Mouse (Mus musculus) heart, embryonic 11.5 days (tissue): Measurements from ENCODE around the gene Vmn2r80. TPM values are rescaled to one million over a fixed set of nuclear protein-coding genes. Genes with fewer than 3 reads are reported as not detected.
"Not testable (repeated sequence)": the region's sequence is repeated elsewhere in the genome, so short reads cannot be mapped to it uniquely, and the experiment has no call there.

Experiments
- ATAC-seq: fragments of 200-750 bp; cut with Nextera tagmentation; replicated peaks from 2 replicates; pipeline ENCODE4 v1.8.0; 2017; ENCODE audit warnings: moderate library complexity; ENCODE audit not compliant: insufficient number of reproducible peaks, low FRiP score, low TSS enrichment
- H3K27ac ChIP-seq: fragments of 300-500 bp; sonication (generic); 2 replicates; pipeline ENCODE4 v1.5.1; 2014; ENCODE audit warnings: mild to moderate bottlenecking, low read depth, low read length
- H3K27me3 ChIP-seq: fragments of 300-500 bp; sonication (generic); 2 replicates; pipeline ENCODE4 v1.6.1; 2014; ENCODE audit warnings: mild to moderate bottlenecking, low read length, mixed read lengths; ENCODE audit not compliant: control insufficient read depth, insufficient read depth
- H3K36me3 ChIP-seq: fragments of 300-500 bp; sonication (generic); 2 replicates; pipeline ENCODE4 v1.6.1; 2014; ENCODE audit warnings: mild to moderate bottlenecking, low read length, moderate library complexity, mixed read lengths; ENCODE audit not compliant: control insufficient read depth, insufficient read depth
- H3K4me1 ChIP-seq: fragments of 300-500 bp; sonication (generic); 2 replicates; pipeline ENCODE4 v1.6.1; 2014; ENCODE audit warnings: low read length; ENCODE audit not compliant: control insufficient read depth, insufficient read depth
- H3K4me2 ChIP-seq: fragments of 300-500 bp; sonication (generic); 2 replicates; pipeline ENCODE4 v1.6.1; 2014; ENCODE audit warnings: mild to moderate bottlenecking, moderate library complexity
- H3K4me3 ChIP-seq: fragments of 300-500 bp; sonication (generic); 2 replicates; pipeline ENCODE4 v1.5.1; 2014; ENCODE audit warnings: low read depth, low read length
- H3K9ac ChIP-seq: fragments of 300-500 bp; sonication (generic); 2 replicates; pipeline ENCODE4 v1.6.1; 2014; ENCODE audit warnings: mild to moderate bottlenecking, low read depth, low read length, moderate library complexity
- H3K9me3 ChIP-seq: fragments of 300-500 bp; sonication (generic); replicated peaks from 2 replicates; pipeline ENCODE4 v1.6.1; 2016; ENCODE audit warnings: low read length; ENCODE audit not compliant: control insufficient read depth
- WGBS: fragments of 180-500 bp; shearing (Covaris S2); extraction: QIAGEN DNeasy Blood & Tissue Kit; methylation state at CpG from one replicate; pipeline ENCODE4 v1.1.7; 2014; ENCODE audit not compliant: insufficient replicate concordance; 5-methylcytosine and 5-hydroxymethylcytosine counted together
- polyA plus RNA-seq: library from polyadenylated mRNA; unstranded; fragments of >200 nt; fragmentation: Nextera tagmentation; extraction: Ambion mirVana; gene quantifications from 2 replicates; pipeline ENCODE4 v1.2.1, GENCODE M21; 2014

The Vmn2r80 gene
- polyA plus RNA-seq, result not detected in 2 replicates

DNA sequence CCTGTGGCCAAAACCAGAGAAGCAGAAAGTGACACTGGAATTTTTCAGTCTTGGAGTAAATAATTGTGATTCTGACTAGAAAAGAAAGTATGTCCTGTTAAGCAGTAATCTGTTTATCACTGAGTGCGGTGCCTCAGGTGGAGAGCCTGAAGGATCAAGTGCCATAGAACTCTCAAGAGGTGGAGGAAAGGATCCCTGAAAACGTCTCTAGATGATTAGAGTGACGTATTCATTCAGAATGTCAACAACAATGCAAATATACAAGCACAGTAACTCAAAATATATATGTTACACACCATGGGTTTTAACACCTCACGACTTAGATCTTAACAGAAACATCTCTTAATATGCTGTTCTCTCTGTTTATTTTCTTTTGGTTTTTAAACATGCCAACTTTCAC, at the start of gene Vmn2r80:
Gene Vmn2r80, plus strand, starts transcription at position 301 of the 400 bp plus-strand sequence.
- WGBS, result 69% methylated on average over 4 of the region's 4 CpGs
- H3K4me3 ChIP-seq, ATAC-seq, H3K9me3 ChIP-seq, H3K27ac ChIP-seq, H3K36me3 ChIP-seq, H3K4me2 ChIP-seq, H3K9ac ChIP-seq, H3K27me3 ChIP-seq, H3K4me1 ChIP-seq: not testable (repeated sequence)

DNA sequence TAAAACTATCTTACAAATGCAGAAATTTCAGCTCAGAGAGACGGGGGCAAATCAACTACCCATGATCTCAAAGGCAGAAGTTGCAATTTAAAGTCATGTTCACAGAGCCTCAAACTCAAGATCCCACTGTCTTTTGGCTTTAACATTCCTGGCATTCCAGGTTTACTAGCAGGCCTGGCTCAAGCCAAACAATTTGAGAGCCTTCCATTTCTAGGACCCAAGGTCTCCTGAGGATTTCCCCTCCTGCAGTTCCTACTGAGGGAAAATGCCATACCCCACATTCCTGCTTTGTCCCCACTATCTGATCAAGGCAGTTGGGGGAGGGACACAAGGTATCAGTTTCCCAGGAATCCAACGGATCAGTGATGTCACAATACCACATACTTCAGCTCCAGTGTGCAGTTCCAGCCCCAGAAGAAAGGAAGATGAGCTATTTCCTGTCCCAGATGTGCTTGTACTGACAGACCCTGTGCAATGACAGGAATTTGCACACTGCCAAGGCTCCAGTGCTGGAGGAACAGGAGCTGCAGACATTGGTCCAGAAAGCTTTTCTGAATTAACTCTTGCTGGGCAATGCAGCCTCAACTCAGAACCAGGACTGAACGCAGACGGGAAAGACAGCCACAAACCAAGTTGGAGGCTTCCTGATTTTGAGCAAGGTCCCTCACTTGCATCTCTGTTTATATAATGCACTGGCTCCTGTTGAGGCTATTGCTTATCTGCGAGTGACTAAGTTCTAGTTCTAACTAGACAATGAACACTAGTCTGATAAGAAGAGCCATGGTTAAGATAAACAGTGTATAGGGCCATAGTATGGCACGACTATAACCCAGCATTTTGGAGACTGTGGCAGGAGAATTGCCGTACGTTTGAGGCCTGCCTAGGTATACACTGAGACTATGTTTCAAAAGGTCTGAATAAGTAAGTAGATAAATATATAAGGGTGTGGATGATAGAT, 42.0 kb upstream of the Vmn2r80 start:
- peaks cover 13% of the 10 kb centered on the region for H3K4me1 ChIP-seq
- H3K36me3 ChIP-seq, result no peaks in the 10 kb centered on the region
- H3K9me3 ChIP-seq, result no peaks in the 10 kb centered on the region
- peak overlapping the region; percentile 29; the same call in 1 of the 2 replicates for H3K27ac ChIP-seq
- peak overlapping the region; percentile 6; the same call in 1 of the 2 replicates for H3K4me2 ChIP-seq
- ATAC-seq, result peak; percentile 68; the same call in 1 of the 2 replicates
- WGBS, result 35% methylated on average over 8 of the region's 8 CpGs
- no peak overlapping the region for H3K9ac ChIP-seq
- H3K4me3 ChIP-seq, result no peak overlapping the region
- no peaks in the 10 kb centered on the region for H3K27me3 ChIP-seq

DNA sequence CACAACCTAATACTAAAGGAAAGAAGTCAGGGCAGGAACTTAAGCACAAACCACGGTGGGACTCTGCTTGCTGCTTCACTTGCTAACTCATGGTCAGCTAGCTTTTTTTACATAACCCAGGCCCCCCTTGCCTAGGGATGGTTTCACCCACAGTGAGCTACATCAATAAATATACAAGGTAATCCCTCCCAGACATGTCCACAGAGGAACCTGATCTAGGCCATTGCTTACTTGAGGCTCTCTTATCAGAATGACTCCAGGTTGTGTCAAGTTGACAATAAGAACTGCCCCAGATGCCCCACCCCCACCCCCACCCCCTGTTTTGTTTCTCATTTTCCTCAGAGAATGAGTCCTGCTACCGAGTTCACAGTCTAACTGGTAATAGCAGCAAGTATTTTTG, 41.0 kb upstream of the Vmn2r80 start:
- Histone ChIP-seq H3K4me2 (no peak overlapping the region), H3K36me3 (no peaks in the 10 kb centered on the region), H3K4me3 (no peak overlapping the region), H3K9ac (no peak overlapping the region), H3K27me3 (no peaks in the 10 kb centered on the region), H3K9me3 (no peaks in the 10 kb centered on the region), H3K27ac (no peak overlapping the region), H3K4me1 (peaks cover 9% of the 10 kb centered on the region)
- WGBS, result 43% methylated on average over 2 of the region's 2 CpGs
- no peak for ATAC-seq

DNA sequence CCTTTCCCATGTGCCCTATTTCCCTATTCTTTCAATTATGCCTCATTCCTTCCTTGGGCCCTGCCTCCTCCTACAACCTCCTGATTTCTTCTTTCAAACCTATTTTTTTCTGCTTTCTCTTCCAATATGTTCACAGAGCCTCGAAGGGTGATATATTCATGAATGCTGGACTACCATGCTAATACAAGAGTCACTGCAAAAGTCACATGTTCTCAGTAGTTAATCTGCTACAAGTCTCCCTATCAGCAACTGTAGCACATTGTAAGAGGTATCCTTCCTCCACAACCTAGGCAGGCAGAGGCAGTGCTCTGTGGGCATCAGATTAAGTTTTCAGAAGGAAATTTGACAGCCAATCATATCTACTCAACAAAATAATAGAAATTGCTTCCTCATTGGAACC, 39.4 kb upstream of the Vmn2r80 start:
- Histone ChIP-seq H3K9me3 (no peaks in the 10 kb centered on the region), H3K27ac (no peak overlapping the region), H3K4me3 (no peak overlapping the region), H3K27me3 (no peaks in the 10 kb centered on the region), H3K4me1 (peaks cover 9% of the 10 kb centered on the region), H3K9ac (no peak overlapping the region), H3K4me2 (no peak overlapping the region), H3K36me3 (no peaks in the 10 kb centered on the region)
- ATAC-seq, result no peak
- WGBS, result 59% methylated on average over 1 of the region's 1 CpGs

DNA sequence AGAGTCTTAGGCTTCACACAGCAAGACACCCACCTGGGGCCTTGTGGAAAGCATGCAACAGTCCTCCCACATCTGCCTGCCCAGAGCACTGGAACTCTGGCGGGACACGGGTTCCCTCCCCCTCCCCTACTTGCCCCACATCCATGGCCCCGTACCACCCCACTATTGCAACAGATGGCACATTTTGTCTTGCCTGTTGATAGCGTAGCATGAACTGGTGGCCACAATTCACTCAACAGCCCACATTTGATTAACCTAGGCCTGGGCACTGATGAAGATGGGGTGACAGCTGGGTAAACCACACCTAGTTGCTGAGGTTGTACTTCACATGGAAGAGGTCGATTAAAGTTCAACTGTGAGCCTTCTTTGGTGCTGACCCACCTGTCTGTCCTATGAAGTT, 38.1 kb upstream of the Vmn2r80 start:
- no peak for ATAC-seq
- Histone ChIP-seq H3K9me3 (no peaks in the 10 kb centered on the region), H3K4me3 (no peak overlapping the region), H3K27ac (no peak overlapping the region), H3K36me3 (no peaks in the 10 kb centered on the region), H3K9ac (no peak overlapping the region), H3K27me3 (no peaks in the 10 kb centered on the region), H3K4me2 (no peak overlapping the region), H3K4me1 (peaks cover 9% of the 10 kb centered on the region)
- 80% methylated on average over 5 of the region's 5 CpGs for WGBS

DNA sequence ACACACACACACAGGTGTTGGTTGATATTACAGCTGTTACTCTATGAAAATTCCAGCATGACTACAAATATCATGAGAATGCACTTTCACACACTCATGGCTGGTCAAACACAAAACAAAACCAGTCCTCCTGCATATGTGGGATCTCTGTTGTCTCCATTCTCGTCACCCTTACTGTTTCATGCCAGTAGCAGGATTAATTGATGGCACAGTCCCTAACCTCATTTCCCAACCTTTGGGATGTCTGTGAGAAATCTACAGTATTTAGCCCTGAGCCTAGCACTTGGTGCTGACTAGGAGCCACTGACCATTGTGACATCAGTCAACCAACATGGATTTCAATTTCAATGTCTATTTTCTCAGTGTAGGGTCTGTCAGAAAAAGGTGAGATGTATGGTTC, 33.5 kb upstream of the Vmn2r80 start:
- Histone ChIP-seq H3K27me3 (no peaks in the 10 kb centered on the region), H3K9ac (no peak overlapping the region), H3K9me3 (no peaks in the 10 kb centered on the region), H3K27ac (no peak overlapping the region), H3K4me1 (no peaks in the 10 kb centered on the region), H3K4me2 (no peak overlapping the region), H3K4me3 (no peak overlapping the region), H3K36me3 (no peaks in the 10 kb centered on the region)
- ATAC-seq, result no peak
- 78% methylated on average over 1 of the region's 1 CpGs for WGBS

DNA sequence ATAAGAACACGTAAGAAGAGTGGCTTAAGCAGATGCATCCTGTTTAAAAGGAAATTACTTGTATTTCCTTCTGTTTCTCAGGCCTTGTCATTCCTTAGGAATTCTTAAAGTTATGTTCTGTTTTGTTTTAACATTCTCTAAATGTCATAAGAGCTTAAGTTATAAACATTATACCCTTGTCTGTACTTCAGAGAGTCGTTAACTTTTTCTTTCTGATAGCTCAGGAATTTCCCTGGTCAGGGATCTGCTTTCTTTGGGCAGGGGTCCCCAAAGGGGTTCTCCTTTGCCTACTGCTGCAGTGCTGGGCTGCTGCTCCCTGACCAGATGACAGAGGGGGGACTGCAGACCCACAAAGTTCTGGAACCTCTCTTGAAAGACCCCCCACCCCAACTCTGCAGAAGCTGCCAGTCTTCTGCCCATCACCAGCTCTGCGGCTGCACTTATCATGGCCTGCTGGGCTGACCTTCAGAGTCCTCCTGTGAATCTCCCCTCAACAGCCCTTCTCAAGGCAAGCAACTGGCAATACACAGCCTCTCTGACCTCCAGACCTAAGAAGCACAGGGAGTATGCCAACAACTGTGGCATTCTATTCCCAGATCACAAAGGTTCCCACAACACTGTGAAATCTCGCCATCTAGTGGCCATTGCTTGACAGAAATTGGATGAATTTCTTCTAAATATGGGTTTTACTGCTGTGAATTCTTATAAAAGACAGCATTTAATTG, 32.3 kb upstream of the Vmn2r80 start:
- Histone ChIP-seq H3K4me3 (no peak overlapping the region), H3K27me3 (no peaks in the 10 kb centered on the region), H3K27ac (no peak overlapping the region), H3K9ac (no peak overlapping the region), H3K4me1 (no peaks in the 10 kb centered on the region), H3K4me2 (no peak overlapping the region), H3K36me3 (no peaks in the 10 kb centered on the region), H3K9me3 (no peaks in the 10 kb centered on the region)
- WGBS, result 26% methylated on average over 4 of the region's 4 CpGs
- 0 out of 2 replicates have a peak, but pooled peaks have one; percentile 65 for ATAC-seq

DNA sequence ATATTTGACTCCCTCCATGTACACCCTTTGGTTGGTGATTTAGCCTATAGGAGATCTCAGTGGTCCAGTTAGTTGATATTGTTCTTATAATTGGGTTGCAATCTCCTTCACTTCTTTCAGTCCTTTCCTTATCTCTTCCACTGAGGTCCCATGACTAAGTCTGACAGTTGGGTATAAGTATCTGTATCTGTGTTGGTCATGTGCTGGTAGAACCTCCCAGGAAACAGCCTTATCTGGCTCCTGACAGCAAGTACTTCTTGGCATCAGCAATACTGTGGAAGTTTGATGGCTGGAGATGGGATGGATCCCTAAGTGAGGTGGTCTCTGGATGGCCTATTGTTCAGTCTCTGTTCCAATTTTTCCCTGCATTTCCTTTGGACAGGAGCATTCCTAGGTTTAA, 3.0 kb downstream of the Vmn2r80 start:
- H3K27ac ChIP-seq, result no peak overlapping the region
- no peaks in the 10 kb centered on the region for H3K4me1 ChIP-seq
- no peaks in the 10 kb centered on the region for H3K27me3 ChIP-seq
- H3K4me2 ChIP-seq, result no peak overlapping the region
- no peak overlapping the region for H3K9ac ChIP-seq
- ATAC-seq, result no peak
- no peak overlapping the region for H3K4me3 ChIP-seq
- no peaks in the 10 kb centered on the region for H3K9me3 ChIP-seq
- H3K36me3 ChIP-seq, result no peaks in the 10 kb centered on the region
